Mouse (Mus musculus) layer of hippocampus, adult 8-10 months (tissue): ENCODE data around the gene Mex3b. TPM values are rescaled to one million over a fixed set of nuclear protein-coding genes. Genes with fewer than 3 reads are reported as not detected.

ENCODE experiments used
- DNase-seq, 2 experiments: peaks; one replicate each; pipeline ENCODE4 v3.0.0; 2022; ENCODE audit warnings: low spot score in 2 of 2
- total RNA-seq, 4 experiments: library from RNA; stranded (reverse); gene quantifications; 2 replicates each; pipeline ENCODE4 v1.2.4; 2022

The Mex3b gene
- total RNA-seq: 10 to 100 TPM; 17.1 to 19.7 (median 19.1) TPM

- peak; percentile 61 to 71 for DNase-seq
These were observed at the start of gene Mex3b for GRCm38 (mm10) chr7:82867271-82868121. Mex3b (plus strand) TSS chr7:82867333.

- DNase-seq: no peak
These were observed 47.6 kb upstream of the Mex3b start for GRCm38 (mm10) chr7:82819541-82819940.

GRCm38 (mm10) chr7:82820661-82821060 is 46.5 kb upstream of the Mex3b start:
- no peak for DNase-seq

GRCm38 (mm10) chr7:82821501-82821900 is 45.6 kb upstream of the Mex3b start:
- no peak for DNase-seq

- DNase-seq: no peak
These were observed 44.6 kb upstream of the Mex3b start for GRCm38 (mm10) chr7:82822528-82822927.

- DNase-seq: no peak
These were observed 38.9 kb upstream of the Mex3b start for GRCm38 (mm10) chr7:82828193-82828592.

GRCm38 (mm10) chr7:82829516-82829915 is 37.6 kb upstream of the Mex3b start:
- DNase-seq: no peak

GRCm38 (mm10) chr7:82834471-82834870 is 32.7 kb upstream of the Mex3b start:
- no peak for DNase-seq

GRCm38 (mm10) chr7:82838414-82838813 is 28.7 kb upstream of the Mex3b start:
- DNase-seq: no peak

GRCm38 (mm10) chr7:82838965-82839675 is 28.0 kb upstream of the Mex3b start:
- peak; percentile 19 to 37 for DNase-seq

- no peak for DNase-seq
These were observed 24.8 kb upstream of the Mex3b start for GRCm38 (mm10) chr7:82842222-82842920.

GRCm38 (mm10) chr7:82850756-82851155 is 16.4 kb upstream of the Mex3b start:
- DNase-seq: no peak

- DNase-seq: no peak
These were observed 15.5 kb upstream of the Mex3b start for GRCm38 (mm10) chr7:82851670-82852069.

GRCm38 (mm10) chr7:82854195-82854766 is 12.9 kb upstream of the Mex3b start:
- no peak for DNase-seq

GRCm38 (mm10) chr7:82858611-82859010 is 8.5 kb upstream of the Mex3b start:
- DNase-seq: no peak

- DNase-seq: no peak
These were observed 6.5 kb upstream of the Mex3b start for GRCm38 (mm10) chr7:82860626-82861025.

- no peak for DNase-seq
These were observed 3.8 kb upstream of the Mex3b start for GRCm38 (mm10) chr7:82863341-82863740.

GRCm38 (mm10) chr7:82864260-82864990 is 2.7 kb upstream of the Mex3b start:
- DNase-seq: no peak

- peak in 1 of 2 experiments; percentile 12 for DNase-seq
These were observed 2.0 kb upstream of the Mex3b start for GRCm38 (mm10) chr7:82864991-82865771.
